Mouse (Mus musculus) C2C12 (cell line): ENCODE results near the gene Gm44805.

Source experiments
- CTCF ChIP-seq: IDR thresholded peaks from one replicate; pipeline ENCODE4 v1.5.1; 2011; ENCODE audit not compliant: control insufficient read depth, insufficient read depth, insufficient read length
- MYOD1 ChIP-seq: IDR thresholded peaks from one replicate; pipeline ENCODE4 v1.6.1; 2011; ENCODE audit warnings: low read depth; ENCODE audit not compliant: control insufficient read depth, insufficient read length
- MYOG ChIP-seq: IDR thresholded peaks from one replicate; pipeline ENCODE4 v1.6.1; 2011; ENCODE audit not compliant: control insufficient read depth, insufficient read length; ENCODE audit errors: extremely low read depth
- USF1 ChIP-seq: IDR thresholded peaks from one replicate; pipeline ENCODE4 v1.6.1; 2011; ENCODE audit warnings: low read depth, mild to moderate bottlenecking, control low read depth, moderate library complexity

DNA sequence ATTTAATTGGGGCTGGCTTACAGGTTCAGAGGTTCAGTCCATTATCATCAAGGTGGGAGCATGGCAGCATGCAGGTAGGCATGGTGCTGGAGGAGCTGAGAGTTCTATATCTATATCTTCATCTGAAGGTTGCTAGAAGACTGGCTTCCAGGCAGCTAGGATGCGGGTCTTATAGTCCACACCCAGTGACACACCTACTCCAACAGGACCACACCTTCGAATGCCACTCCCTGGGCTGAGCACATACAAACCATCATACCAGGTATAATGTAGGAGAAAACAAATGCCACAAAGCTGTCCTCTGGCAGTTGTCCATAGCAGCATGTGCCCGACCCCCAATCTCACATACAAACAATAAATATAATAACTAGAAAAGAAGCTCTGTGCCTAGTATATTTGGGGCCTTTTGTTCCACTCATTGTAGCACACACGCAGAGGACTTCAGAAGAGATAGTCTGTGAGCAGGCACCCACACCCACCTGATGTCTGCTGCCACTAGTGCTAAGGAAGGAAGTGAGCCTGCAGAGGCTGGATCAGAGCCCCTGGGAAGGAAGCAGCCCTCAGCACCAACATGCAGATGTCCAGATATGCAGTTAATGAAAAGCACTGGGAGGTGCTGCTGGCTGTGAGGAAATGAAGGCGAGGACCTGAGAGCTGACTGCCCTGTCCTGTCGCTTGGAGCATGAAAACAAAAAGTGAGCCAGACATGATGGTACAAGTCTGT lies 30.0 kb downstream of the Gm44805 start:
- TF ChIP-seq CTCF (no peak), USF1 (no peak), MYOD1 (no peak), MYOG (no peak)
